7 mouse cellular contexts compared by ENCODE assay signal in the genomic region with DNA sequence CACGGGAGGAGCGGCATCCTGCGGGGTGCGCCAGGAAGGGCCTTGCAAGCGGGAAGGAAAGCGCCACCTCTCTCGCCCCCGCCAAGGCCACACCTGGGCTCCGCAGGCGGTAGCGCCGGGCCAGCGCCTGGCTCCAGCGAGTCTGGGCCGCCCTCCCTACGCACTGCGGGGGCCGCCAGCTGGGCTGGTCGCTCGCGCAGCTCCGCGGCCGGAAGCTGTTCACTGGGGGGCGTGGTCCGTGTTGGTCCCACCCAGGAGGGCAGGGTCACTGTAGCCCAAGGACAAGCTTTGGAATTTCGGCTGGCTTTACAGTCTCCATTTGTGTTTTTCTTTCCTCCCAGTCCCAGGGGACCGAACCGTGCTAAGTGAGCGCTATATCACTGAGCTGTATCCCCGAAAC. TPM values are rescaled to one million over a fixed set of nuclear protein-coding genes. Genes with fewer than 3 reads are reported as not detected.
DNase-seq lines count a peak whose midpoint lies in the region; ATAC-seq lines count a peak whose summit lies in the region.

No protein-coding gene starts in this region.

- H3K4me1 ChIP-seq in intestine, embryonic 15.5 days (replicated peaks), result peaks cover 31% of the 10 kb centered on the region
- peaks cover 12% of the 10 kb centered on the region for H3K4me1 ChIP-seq in midbrain, embryonic 11.5 days (ENCODE audit: control insufficient read depth, insufficient read depth, low read length)
- peaks cover 25% of the 10 kb centered on the region; the same call in 1 of the 2 replicates for H3K4me1 ChIP-seq in stomach, embryonic 14.5 days (ENCODE audit: control insufficient read depth, insufficient read depth, low read length)

- peak; percentile 88 to 89 for DNase-seq in adrenal gland, postnatal 4 days (ENCODE audit: low spot score in 2 of 2)
- DNase-seq in embryo, embryonic 11 days, result peak; percentile 97
- peak; percentile 92 for DNase-seq in gastrocnemius, postnatal 25 days
- peak; percentile 69 to 77 for DNase-seq in left cerebral cortex, postnatal 25 days (ENCODE audit: low spot score in 2 of 2)
- peak; percentile 96 for DNase-seq in midbrain, embryonic 11.5 days (ENCODE audit: low spot score, missing footprints)

- intact Hi-C loops in left cerebral cortex, postnatal 25 days (cut with DNase I), result loop anchor here (2.0 kb wide), 1 partner anchor 31 kb away; no protein-coding TSS in a partner anchor

- peak overlapping the region; percentile 64 for H3K4me2 ChIP-seq in intestine, embryonic 15.5 days (replicated peaks)
- H3K4me2 ChIP-seq in midbrain, embryonic 11.5 days, result peak overlapping the region; percentile 67
- peak overlapping the region; percentile 59 for H3K4me2 ChIP-seq in stomach, embryonic 14.5 days (replicated peaks; ENCODE audit: low read depth, low read length)

- no peaks in the 10 kb centered on the region for H3K9me3 ChIP-seq in intestine, embryonic 15.5 days
- no peaks in the 10 kb centered on the region for H3K9me3 ChIP-seq in midbrain, embryonic 11.5 days (ENCODE audit: control insufficient read depth, low read length)
- H3K9me3 ChIP-seq in stomach, embryonic 14.5 days (ENCODE audit: control insufficient read depth, low read depth, low read length), result no peaks in the 10 kb centered on the region

- WGBS in intestine, embryonic 15.5 days, result 3% methylated on average over 31 of the region's 31 CpGs
- WGBS in midbrain, embryonic 11.5 days, result 11% methylated on average over 30 of the region's 31 CpGs
- 2% methylated on average over 31 of the region's 31 CpGs for WGBS in stomach, embryonic 14.5 days

- peak overlapping the region; percentile 62 for H3K9ac ChIP-seq in intestine, embryonic 15.5 days
- H3K9ac ChIP-seq in midbrain, embryonic 11.5 days (ENCODE audit: low read length), result peak overlapping the region; percentile 76
- peak overlapping the region; percentile 55 for H3K9ac ChIP-seq in stomach, embryonic 14.5 days (replicated peaks; ENCODE audit: low read depth, low read length)

- ATAC-seq in intestine, embryonic 15.5 days, result peak; percentile 97
- peak; percentile 94 for ATAC-seq in midbrain, embryonic 11.5 days (ENCODE audit: low FRiP score)
- peak; percentile 92 for ATAC-seq in stomach, embryonic 14.5 days (ENCODE audit: insufficient number of reproducible peaks, insufficient read depth, low FRiP score, low read depth)

- H3K27ac ChIP-seq in intestine, embryonic 15.5 days, result peak overlapping the region; percentile 90
- H3K27ac ChIP-seq in midbrain, embryonic 11.5 days (ENCODE audit: low read depth, low read length), result peak overlapping the region; percentile 65
- H3K27ac ChIP-seq in stomach, embryonic 14.5 days (ENCODE audit: low read length), result peak overlapping the region; percentile 91

- H3K27me3 ChIP-seq in intestine, embryonic 15.5 days (replicated peaks), result no peaks in the 10 kb centered on the region
- no peaks in the 10 kb centered on the region for H3K27me3 ChIP-seq in midbrain, embryonic 11.5 days (ENCODE audit: control insufficient read depth, insufficient read depth, low read length)
- no peaks in the 10 kb centered on the region for H3K27me3 ChIP-seq in stomach, embryonic 14.5 days (ENCODE audit: control insufficient read depth, insufficient read depth, low read length)

- peaks cover 32% of the 10 kb centered on the region for H3K36me3 ChIP-seq in intestine, embryonic 15.5 days
- H3K36me3 ChIP-seq in midbrain, embryonic 11.5 days (ENCODE audit: control insufficient read depth, insufficient read depth, low read length), result peaks cover 11% of the 10 kb centered on the region
- H3K36me3 ChIP-seq in stomach, embryonic 14.5 days (ENCODE audit: control insufficient read depth, insufficient read depth, low read length), result peaks cover 25% of the 10 kb centered on the region

- H3K4me3 ChIP-seq in intestine, embryonic 15.5 days (replicated peaks), result peak overlapping the region; percentile 39
- peak overlapping the region; percentile 43 for H3K4me3 ChIP-seq in midbrain, embryonic 11.5 days (ENCODE audit: low read depth, low read length)
- H3K4me3 ChIP-seq in stomach, embryonic 14.5 days (ENCODE audit: low read depth, low read length), result peak overlapping the region; percentile 30

RNA-seq across cellular contexts. Expression of gene Mcts2, which starts 20.8 kb away (rescaled TPM):
- 10 to 100 TPM; 26.7 to 27.4 TPM for total RNA-seq in adrenal gland, postnatal 4 days (2021)
- 10 to 100 TPM; 11.3 to 11.5 TPM for total RNA-seq in gastrocnemius, postnatal 25 days (2021)
- polyA plus RNA-seq in intestine, embryonic 15.5 days (2015; fragmentation: Nextera tagmentation; extraction: Ambion mirVana), result 26.3 and 26.8 TPM in 2 replicates
- total RNA-seq in left cerebral cortex, postnatal 25 days (2021), result 10 to 100 TPM; 21.3 to 24.5 TPM
- 43.4 and 48.6 TPM in 2 replicates for polyA plus RNA-seq in midbrain, embryonic 11.5 days (2014; fragmentation: Nextera tagmentation; extraction: Ambion mirVana)
- polyA plus RNA-seq in stomach, embryonic 14.5 days (2014; fragmentation: Nextera tagmentation; extraction: Ambion mirVana), result 26.5 and 30.1 TPM in 2 replicates

RNA-seq across cellular contexts. Expression of gene Id1, which starts 28.4 kb away (rescaled TPM):
- 100 to 1,000 TPM; 103 to 129 TPM for total RNA-seq in adrenal gland, postnatal 4 days (2021)
- 10 to 100 TPM in 1 of 2 experiments, 1 to 10 TPM in 1; 9.7 to 14.0 TPM for total RNA-seq in gastrocnemius, postnatal 25 days (2021)
- 102 and 116 TPM in 2 replicates for polyA plus RNA-seq in intestine, embryonic 15.5 days (2015; fragmentation: Nextera tagmentation; extraction: Ambion mirVana)
- 10 to 100 TPM; 19.9 to 30.4 TPM for total RNA-seq in left cerebral cortex, postnatal 25 days (2021)
- polyA plus RNA-seq in midbrain, embryonic 11.5 days (2014; fragmentation: Nextera tagmentation; extraction: Ambion mirVana), result 66.0 and 70.7 TPM in 2 replicates
- polyA plus RNA-seq in stomach, embryonic 14.5 days (2014; fragmentation: Nextera tagmentation; extraction: Ambion mirVana), result 147 and 150 TPM in 2 replicates

RNA-seq across cellular contexts. Expression of gene H13, which starts 38.4 kb away (rescaled TPM):
- total RNA-seq in adrenal gland, postnatal 4 days (2021), result 100 to 1,000 TPM; 138 to 140 TPM
- 10 to 100 TPM; 29.5 to 38.6 TPM for total RNA-seq in gastrocnemius, postnatal 25 days (2021)
- polyA plus RNA-seq in intestine, embryonic 15.5 days (2015; fragmentation: Nextera tagmentation; extraction: Ambion mirVana), result 115 and 120 TPM in 2 replicates
- total RNA-seq in left cerebral cortex, postnatal 25 days (2021), result 10 to 100 TPM; 73.1 to 85.4 TPM
- polyA plus RNA-seq in midbrain, embryonic 11.5 days (2014; fragmentation: Nextera tagmentation; extraction: Ambion mirVana), result 117 and 119 TPM in 2 replicates
- 120 and 122 TPM in 2 replicates for polyA plus RNA-seq in stomach, embryonic 14.5 days (2014; fragmentation: Nextera tagmentation; extraction: Ambion mirVana)

RNA-seq across cellular contexts. Expression of gene Cox4i2, which starts 46.3 kb away (rescaled TPM):
- 1 to 10 TPM; 4.2 to 4.9 TPM for total RNA-seq in adrenal gland, postnatal 4 days (2021)
- 1 to 10 TPM; 2.2 to 2.7 TPM for total RNA-seq in gastrocnemius, postnatal 25 days (2021)
- 12.2 and 14.2 TPM in 2 replicates for polyA plus RNA-seq in intestine, embryonic 15.5 days (2015; fragmentation: Nextera tagmentation; extraction: Ambion mirVana)
- 1 to 10 TPM; 1.8 to 2.6 TPM for total RNA-seq in left cerebral cortex, postnatal 25 days (2021)
- polyA plus RNA-seq in midbrain, embryonic 11.5 days (2014; fragmentation: Nextera tagmentation; extraction: Ambion mirVana), result 2.8 and 3.7 TPM in 2 replicates
- 18.4 and 21.7 TPM in 2 replicates for polyA plus RNA-seq in stomach, embryonic 14.5 days (2014; fragmentation: Nextera tagmentation; extraction: Ambion mirVana)

Comparison
In these comparisons a context has a peak if more than half of its experiments do, and no peak if none do; other contexts are left out.
1. Peak in every context shown above with its lines: DNase-seq, ATAC-seq, H3K4me3 ChIP-seq and H3K27ac ChIP-seq.